Mouse (Mus musculus): ENCODE measurements around the gene Zbed5. TPM values are rescaled to one million over a fixed set of nuclear protein-coding genes. Genes with fewer than 3 reads are reported as not detected.
A peak's percentile ranks its signal among the peaks of the same experiment; 100 is the strongest.

Zbed5 gene
- polyA plus RNA-seq (2011; ENCODE audit: insufficient read depth, insufficient read length, low read depth, missing spikeins), result 12.9 and 13.1 TPM in 2 replicates

GRCm38 (mm10) chr5:129895198-129896088 lies at the start of gene Zbed5:
Gene Zbed5, plus strand, starts transcription at chr5:129895723.
- Histone ChIP-seq H3K36me3 (ENCODE audit: control insufficient read depth, insufficient read depth, low read length, poor library complexity, severe bottlenecking) (no peaks in the 10 kb centered on the region), H3K27ac (ENCODE audit: insufficient read depth, low read length) (no peak within 1 kb of the TSS), H3K4me1 (ENCODE audit: control insufficient read depth, insufficient read depth, low read length) (peaks cover 1% of the 10 kb centered on the region), H3K9me3 (replicated peaks; ENCODE audit: control insufficient read depth, insufficient read depth, low read length, poor library complexity, severe bottlenecking) (no peaks in the 10 kb centered on the region), H3K27me3 (ENCODE audit: control insufficient read depth, insufficient read depth, low read length, poor library complexity, severe bottlenecking) (no peaks in the 10 kb centered on the region), H3K4me3 (ENCODE audit: low read depth, low read length) (peak within 1 kb of the TSS; percentile 78), H3K9ac (ENCODE audit: low read depth, poor library complexity, severe bottlenecking) (peak within 1 kb of the TSS; percentile 50)
- no peak for TF ChIP-seq EP300 (IDR thresholded peaks at IDR 0.05; ENCODE audit: insufficient read depth, low read depth, low read length)
- TF ChIP-seq POLR2A (IDR thresholded peaks at IDR 0.05; ENCODE audit: insufficient read depth, low read length), result no peak
- TF ChIP-seq CTCF (IDR thresholded peaks at IDR 0.05; ENCODE audit: low read depth, low read length), result no peak

- Histone ChIP-seq H3K36me3 (ENCODE audit: control insufficient read depth, insufficient read depth, low read length, poor library complexity, severe bottlenecking) (peaks cover 24% of the 10 kb centered on the region), H3K9ac (ENCODE audit: low read depth, poor library complexity, severe bottlenecking) (peak within 1 kb of the TSS; percentile 77), H3K4me3 (ENCODE audit: low read depth, low read length) (peak within 1 kb of the TSS; percentile 98), H3K9me3 (replicated peaks; ENCODE audit: control insufficient read depth, insufficient read depth, low read length, poor library complexity, severe bottlenecking) (no peaks in the 10 kb centered on the region; the same call in 1 of the 2 replicates), H3K27ac (ENCODE audit: insufficient read depth, low read length) (peak within 1 kb of the TSS; percentile 65), H3K27me3 (ENCODE audit: control insufficient read depth, insufficient read depth, low read length, poor library complexity, severe bottlenecking) (no peaks in the 10 kb centered on the region), H3K4me1 (ENCODE audit: control insufficient read depth, insufficient read depth, low read length) (no peaks in the 10 kb centered on the region)
- TF ChIP-seq POLR2A (IDR thresholded peaks at IDR 0.05; ENCODE audit: insufficient read depth, low read length), result peak; percentile 97
- TF ChIP-seq CTCF (IDR thresholded peaks at IDR 0.05; ENCODE audit: low read depth, low read length), result no peak
These were observed 48.6 kb upstream of the Zbed5 start, which contains the start of gene Sumf2 for GRCm38 (mm10) chr5:129846752-129847557. Gene Sumf2, plus strand, starts transcription at chr5:129846986.

- H3K27me3 ChIP-seq (ENCODE audit: control insufficient read depth, insufficient read depth, low read length, poor library complexity, severe bottlenecking), result no peaks in the 10 kb centered on the region
- H3K9ac ChIP-seq (ENCODE audit: low read depth, poor library complexity, severe bottlenecking), result peak overlapping the region; percentile 77
- H3K9me3 ChIP-seq (replicated peaks; ENCODE audit: control insufficient read depth, insufficient read depth, low read length, poor library complexity, severe bottlenecking), result no peaks in the 10 kb centered on the region; the same call in 1 of the 2 replicates
- peaks cover 24% of the 10 kb centered on the region for H3K36me3 ChIP-seq (ENCODE audit: control insufficient read depth, insufficient read depth, low read length, poor library complexity, severe bottlenecking)
- H3K27ac ChIP-seq (ENCODE audit: insufficient read depth, low read length), result no peak overlapping the region
- H3K4me3 ChIP-seq (ENCODE audit: low read depth, low read length), result peak overlapping the region; percentile 98
- TF ChIP-seq CTCF (IDR thresholded peaks at IDR 0.05; ENCODE audit: low read depth, low read length), result no peak
- TF ChIP-seq POLR2A (IDR thresholded peaks at IDR 0.05; ENCODE audit: insufficient read depth, low read length), result no peak
- TF ChIP-seq EP300 (IDR thresholded peaks at IDR 0.05; ENCODE audit: insufficient read depth, low read depth, low read length), result no peak
- H3K4me1 ChIP-seq (ENCODE audit: control insufficient read depth, insufficient read depth, low read length), result no peaks in the 10 kb centered on the region
These were observed 48.0 kb upstream of the Zbed5 start for GRCm38 (mm10) chr5:129847558-129847820.

GRCm38 (mm10) chr5:129855163-129855562 lies 40.4 kb upstream of the Zbed5 start:
- H3K9me3 ChIP-seq (replicated peaks; ENCODE audit: control insufficient read depth, insufficient read depth, low read length, poor library complexity, severe bottlenecking), result no peaks in the 10 kb centered on the region
- no peak overlapping the region for H3K9ac ChIP-seq (ENCODE audit: low read depth, poor library complexity, severe bottlenecking)
- H3K27ac ChIP-seq (ENCODE audit: insufficient read depth, low read length), result no peak overlapping the region
- H3K4me1 ChIP-seq (ENCODE audit: control insufficient read depth, insufficient read depth, low read length), result no peaks in the 10 kb centered on the region
- peaks cover 21% of the 10 kb centered on the region for H3K36me3 ChIP-seq (ENCODE audit: control insufficient read depth, insufficient read depth, low read length, poor library complexity, severe bottlenecking)
- H3K27me3 ChIP-seq (ENCODE audit: control insufficient read depth, insufficient read depth, low read length, poor library complexity, severe bottlenecking), result no peaks in the 10 kb centered on the region
- TF ChIP-seq EP300 (IDR thresholded peaks at IDR 0.05; ENCODE audit: insufficient read depth, low read depth, low read length), result no peak
- peak; percentile 34 for TF ChIP-seq CTCF (IDR thresholded peaks at IDR 0.05; ENCODE audit: low read depth, low read length)
- no peak for TF ChIP-seq POLR2A (IDR thresholded peaks at IDR 0.05; ENCODE audit: insufficient read depth, low read length)
- H3K4me3 ChIP-seq (ENCODE audit: low read depth, low read length), result no peak overlapping the region

GRCm38 (mm10) chr5:129856414-129856813 lies 39.1 kb upstream of the Zbed5 start:
- H3K4me1 ChIP-seq (ENCODE audit: control insufficient read depth, insufficient read depth, low read length), result no peaks in the 10 kb centered on the region
- no peak overlapping the region for H3K9ac ChIP-seq (ENCODE audit: low read depth, poor library complexity, severe bottlenecking)
- no peaks in the 10 kb centered on the region for H3K9me3 ChIP-seq (replicated peaks; ENCODE audit: control insufficient read depth, insufficient read depth, low read length, poor library complexity, severe bottlenecking)
- no peak for TF ChIP-seq POLR2A (IDR thresholded peaks at IDR 0.05; ENCODE audit: insufficient read depth, low read length)
- TF ChIP-seq EP300 (IDR thresholded peaks at IDR 0.05; ENCODE audit: insufficient read depth, low read depth, low read length), result no peak
- peak; percentile 61 for TF ChIP-seq CTCF (IDR thresholded peaks at IDR 0.05; ENCODE audit: low read depth, low read length)
- no peak overlapping the region for H3K27ac ChIP-seq (ENCODE audit: insufficient read depth, low read length)
- no peak overlapping the region for H3K4me3 ChIP-seq (ENCODE audit: low read depth, low read length)
- H3K27me3 ChIP-seq (ENCODE audit: control insufficient read depth, insufficient read depth, low read length, poor library complexity, severe bottlenecking), result no peaks in the 10 kb centered on the region
- H3K36me3 ChIP-seq (ENCODE audit: control insufficient read depth, insufficient read depth, low read length, poor library complexity, severe bottlenecking), result peaks cover 25% of the 10 kb centered on the region
